In the genomic region with DNA sequence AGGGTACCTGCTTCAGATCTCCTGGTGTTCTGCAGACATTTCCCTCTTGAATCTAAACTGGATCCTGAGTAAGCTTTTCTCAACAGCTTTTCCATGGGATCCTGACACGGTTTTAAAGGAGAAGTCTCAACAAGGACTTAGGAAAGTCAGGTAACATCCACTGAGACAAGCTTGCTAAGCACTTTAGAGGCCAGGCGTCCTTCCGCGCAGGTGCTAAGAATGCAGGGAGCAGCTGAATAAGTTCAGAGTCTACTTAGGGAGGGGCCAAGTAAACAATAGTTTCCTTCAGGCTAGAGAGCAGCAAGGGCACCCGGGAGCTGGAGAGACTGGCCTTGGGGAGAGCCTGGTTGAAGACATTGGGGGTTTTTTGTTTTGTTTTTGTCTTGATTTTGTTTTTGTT, we compare ENCODE assay signal across 10 mouse cellular contexts. TPM values are rescaled to one million over a fixed set of nuclear protein-coding genes. Genes with fewer than 3 reads are reported as not detected.
DNase-seq lines count a peak whose midpoint lies in the region; ATAC-seq lines count a peak whose summit lies in the region.
"Had no signal": no experiment of that assay in that cellular context is flagged by ENCODE, and none has a peak within 500 bp of the region (broad histone marks: within the 10 kb centered on the region; RNA-seq: fewer than 3 reads in every experiment).

No protein-coding gene starts in this region.

- H3K4me3 ChIP-seq in hindbrain, embryonic 10.5 days: no peak overlapping the region
- H3K4me3 ChIP-seq in hindbrain, embryonic 16.5 days (ENCODE audit: low read length): no peak overlapping the region
- H3K4me3 ChIP-seq in kidney, embryonic 16.5 days (ENCODE audit: low read length): no peak overlapping the region
- H3K4me3 ChIP-seq: forebrain, embryonic 15.5 days had no signal

- no peak overlapping the region for H3K9ac ChIP-seq in hindbrain, embryonic 16.5 days (ENCODE audit: low read depth, low read length)
- 0 out of 2 replicates have a peak overlapping the region, but pooled peaks have one; percentile 11 for H3K9ac ChIP-seq in kidney, embryonic 16.5 days (replicated peaks; ENCODE audit: low read length)
- H3K9ac ChIP-seq: forebrain, embryonic 15.5 days had no signal

- no peaks in the 10 kb centered on the region for H3K9me3 ChIP-seq in hindbrain, embryonic 10.5 days
- no peaks in the 10 kb centered on the region for H3K9me3 ChIP-seq in hindbrain, embryonic 16.5 days (ENCODE audit: control insufficient read depth, low read length)
- no peaks in the 10 kb centered on the region for H3K9me3 ChIP-seq in kidney, embryonic 16.5 days (ENCODE audit: low read length)
- H3K9me3 ChIP-seq: forebrain, embryonic 15.5 days had no signal

- H3K27me3 ChIP-seq in hindbrain, embryonic 10.5 days (ENCODE audit: insufficient read depth, poor library complexity, severe bottlenecking): no peaks in the 10 kb centered on the region
- no peaks in the 10 kb centered on the region for H3K27me3 ChIP-seq in hindbrain, embryonic 16.5 days (replicated peaks; ENCODE audit: control insufficient read depth, insufficient read depth, low read length)
- no peaks in the 10 kb centered on the region for H3K27me3 ChIP-seq in kidney, embryonic 16.5 days (ENCODE audit: insufficient read depth, low read length)
- H3K27me3 ChIP-seq: forebrain, embryonic 15.5 days had no signal

- intact Hi-C loops in heart, postnatal 36 days (cut with DNase I): loop anchor here (1.0 kb wide), 1 partner anchor 16 kb away; no protein-coding TSS in a partner anchor

- peak overlapping the region; percentile 37; the same call in 1 of the 2 replicates for H3K27ac ChIP-seq in hindbrain, embryonic 10.5 days
- no peak overlapping the region for H3K27ac ChIP-seq in hindbrain, embryonic 16.5 days (ENCODE audit: low read depth, low read length)
- peak overlapping the region; percentile 72 for H3K27ac ChIP-seq in kidney, embryonic 16.5 days (ENCODE audit: low read length)
- H3K27ac ChIP-seq: forebrain, embryonic 15.5 days had no signal

- peaks cover 13% of the 10 kb centered on the region for H3K4me1 ChIP-seq in hindbrain, embryonic 10.5 days (replicated peaks)
- H3K4me1 ChIP-seq in hindbrain, embryonic 16.5 days (ENCODE audit: control insufficient read depth, insufficient read depth, low read depth, low read length): no peaks in the 10 kb centered on the region
- H3K4me1 ChIP-seq in kidney, embryonic 16.5 days (ENCODE audit: insufficient read depth, low read length): peaks cover 10% of the 10 kb centered on the region; the same call in 1 of the 2 replicates
- H3K4me1 ChIP-seq: forebrain, embryonic 15.5 days had no signal

- peak; percentile 13 for DNase-seq in hindbrain, embryonic 10.5 days (ENCODE audit: low spot score)
- DNase-seq in NIH3T3 (ENCODE audit: low read depth): peak; percentile 16
- peak; percentile 66 for DNase-seq in lung, postnatal 25 days (ENCODE audit: low spot score)
- no peak for DNase-seq in spleen, postnatal 36 days (ENCODE audit: low spot score in 2 of 2)
- DNase-seq in left cerebral cortex, adult 9 months (ENCODE audit: low spot score in 2 of 2): no peak
- no peak for DNase-seq in heart, postnatal 36 days

- no peak for ATAC-seq in hindbrain, embryonic 16.5 days
- ATAC-seq in kidney, embryonic 16.5 days (ENCODE audit: low FRiP score, low TSS enrichment): peak; percentile 88; the same call in 1 of the 2 replicates

- WGBS in hindbrain, embryonic 10.5 days: 12% methylated on average over 5 of the region's 5 CpGs
- WGBS in hindbrain, embryonic 16.5 days: 13% methylated on average over 5 of the region's 5 CpGs
- 10% methylated on average over 5 of the region's 5 CpGs for WGBS in kidney, embryonic 16.5 days

- H3K4me2 ChIP-seq in hindbrain, embryonic 16.5 days (ENCODE audit: low read length): no peak overlapping the region
- peak overlapping the region; percentile 48 for H3K4me2 ChIP-seq in kidney, embryonic 16.5 days (replicated peaks; ENCODE audit: low read depth, low read length)

- H3K36me3 ChIP-seq in hindbrain, embryonic 10.5 days: no peaks in the 10 kb centered on the region
- no peaks in the 10 kb centered on the region for H3K36me3 ChIP-seq in hindbrain, embryonic 16.5 days (ENCODE audit: control insufficient read depth, insufficient read depth, low read length)
- no peaks in the 10 kb centered on the region for H3K36me3 ChIP-seq in kidney, embryonic 16.5 days (ENCODE audit: insufficient read depth, low read length)
- H3K36me3 ChIP-seq: forebrain, embryonic 15.5 days had no signal

RNA-seq across cellular contexts. Expression of gene Stx7, which starts 16.8 kb away (rescaled TPM):
- polyA plus RNA-seq in hindbrain, embryonic 10.5 days (2016; fragmentation: Nextera tagmentation; extraction: Ambion mirVana): 63.8 and 87.5 TPM in 2 replicates
- 336 and 358 TPM in 2 replicates for polyA plus RNA-seq in hindbrain, embryonic 16.5 days (2015; fragmentation: Nextera tagmentation; extraction: Ambion mirVana)
- polyA plus RNA-seq in kidney, embryonic 16.5 days (2015; fragmentation: Nextera tagmentation; extraction: Ambion mirVana): 127 and 146 TPM in 2 replicates
- 10 to 100 TPM; 41.6 to 46.6 TPM for total RNA-seq in heart, postnatal 36 days (2021)

RNA-seq across cellular contexts. Expression of gene Taar9, which starts 22.9 kb away (rescaled TPM):
- polyA plus RNA-seq in hindbrain, embryonic 10.5 days (2016; fragmentation: Nextera tagmentation; extraction: Ambion mirVana): 0.41 TPM in 1 of 2 replicates, not detected in the other
- not detected in 2 replicates for polyA plus RNA-seq in hindbrain, embryonic 16.5 days (2015; fragmentation: Nextera tagmentation; extraction: Ambion mirVana)
- polyA plus RNA-seq in kidney, embryonic 16.5 days (2015; fragmentation: Nextera tagmentation; extraction: Ambion mirVana): not detected in 2 replicates
- total RNA-seq in heart, postnatal 36 days (2021): not detected
- total RNA-seq: adrenal gland, postnatal 36 days had no signal
- polyA plus RNA-seq: forebrain, embryonic 15.5 days had no signal

RNA-seq across cellular contexts. Expression of gene Taar8c, which starts 30.6 kb away (rescaled TPM):
- polyA plus RNA-seq in hindbrain, embryonic 10.5 days (2016; fragmentation: Nextera tagmentation; extraction: Ambion mirVana): not detected in 2 replicates
- not detected in 2 replicates for polyA plus RNA-seq in hindbrain, embryonic 16.5 days (2015; fragmentation: Nextera tagmentation; extraction: Ambion mirVana)
- polyA plus RNA-seq in kidney, embryonic 16.5 days (2015; fragmentation: Nextera tagmentation; extraction: Ambion mirVana): not detected in 2 replicates
- total RNA-seq in heart, postnatal 36 days (2021): not detected
- total RNA-seq: adrenal gland, postnatal 36 days had no signal
- polyA plus RNA-seq: forebrain, embryonic 15.5 days had no signal

RNA-seq across cellular contexts. Expression of gene Taar8b, which starts 40.2 kb away (rescaled TPM):
- not detected in 2 replicates for polyA plus RNA-seq in hindbrain, embryonic 10.5 days (2016; fragmentation: Nextera tagmentation; extraction: Ambion mirVana)
- not detected in 2 replicates for polyA plus RNA-seq in hindbrain, embryonic 16.5 days (2015; fragmentation: Nextera tagmentation; extraction: Ambion mirVana)
- polyA plus RNA-seq in kidney, embryonic 16.5 days (2015; fragmentation: Nextera tagmentation; extraction: Ambion mirVana): not detected in 2 replicates
- total RNA-seq in heart, postnatal 36 days (2021): not detected
- total RNA-seq: adrenal gland, postnatal 36 days had no signal
- polyA plus RNA-seq: forebrain, embryonic 15.5 days had no signal

RNA-seq across cellular contexts. Expression of gene Taar8a, which starts 56.0 kb away (rescaled TPM):
- not detected in 2 replicates for polyA plus RNA-seq in hindbrain, embryonic 10.5 days (2016; fragmentation: Nextera tagmentation; extraction: Ambion mirVana)
- not detected in 2 replicates for polyA plus RNA-seq in hindbrain, embryonic 16.5 days (2015; fragmentation: Nextera tagmentation; extraction: Ambion mirVana)
- not detected in 2 replicates for polyA plus RNA-seq in kidney, embryonic 16.5 days (2015; fragmentation: Nextera tagmentation; extraction: Ambion mirVana)
- total RNA-seq in heart, postnatal 36 days (2021): not detected
- total RNA-seq: adrenal gland, postnatal 36 days had no signal
- polyA plus RNA-seq: forebrain, embryonic 15.5 days had no signal

Comparison
In these comparisons a context has a peak if more than half of its experiments do, and no peak if none do; other contexts are left out.
1. DNase-seq: peak in hindbrain, embryonic 10.5 days (single experiment), NIH3T3 (single experiment) and lung, postnatal 25 days (single experiment); none in spleen, postnatal 36 days (0 of 2), left cerebral cortex, adult 9 months (0 of 2) and heart, postnatal 36 days (0 of 2).